Mouse (Mus musculus) ovary, adult 10 weeks (tissue): ENCODE measurements around the gene Hmgn1. TPM values are rescaled to one million over a fixed set of nuclear protein-coding genes. Genes with fewer than 3 reads are reported as not detected.

Experiments
- polyA plus RNA-seq: library from polyadenylated mRNA; stranded (reverse); fragments of 350-450 nt; fragmentation: Illumina TruSeq; extraction: RNeasy Lipid Tissue Mini Kit (QIAGEN cat#74804); gene quantifications from one replicate; pipeline ENCODE4 v1.2.3, GENCODE M21; 2014

Gene Hmgn1
- polyA plus RNA-seq, result 506 TPM

DNA sequence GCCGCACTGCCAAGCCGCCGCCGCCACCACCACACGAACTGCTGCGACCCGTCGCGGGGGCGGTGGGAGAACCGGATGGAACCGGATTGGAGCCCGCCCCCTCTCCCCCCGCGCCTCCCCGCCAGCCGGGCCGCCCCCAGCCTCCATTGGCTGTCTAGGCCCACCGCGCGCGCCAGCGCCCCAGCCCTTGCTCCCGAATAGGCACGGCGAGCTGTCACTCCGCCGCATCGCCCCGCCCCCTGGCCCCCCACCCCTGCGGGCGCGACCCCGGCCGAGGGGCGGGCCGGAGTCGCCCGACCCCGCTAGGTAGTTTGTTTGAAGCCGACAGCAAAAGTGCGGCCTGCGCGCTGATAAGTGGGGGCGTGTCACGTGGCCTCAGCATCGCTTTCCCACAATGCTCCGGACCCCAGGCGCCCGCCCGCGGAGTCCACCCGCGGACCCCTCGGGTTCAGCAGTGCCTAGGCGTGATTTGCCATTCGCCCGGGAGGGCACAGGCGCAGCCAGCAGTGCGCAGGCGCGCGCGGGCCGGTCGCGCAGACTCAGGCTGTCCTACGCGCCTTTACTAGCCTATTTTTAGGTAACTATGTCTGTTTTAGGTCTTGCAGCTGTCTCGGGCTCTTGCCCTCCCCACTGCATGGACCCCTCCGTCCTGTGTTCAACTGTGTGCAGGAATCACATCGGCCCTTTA lies at the start of gene Hmgn1:
Gene Hmgn1, minus strand, starts transcription at position 73 of the 688 bp plus-strand sequence.

DNA sequence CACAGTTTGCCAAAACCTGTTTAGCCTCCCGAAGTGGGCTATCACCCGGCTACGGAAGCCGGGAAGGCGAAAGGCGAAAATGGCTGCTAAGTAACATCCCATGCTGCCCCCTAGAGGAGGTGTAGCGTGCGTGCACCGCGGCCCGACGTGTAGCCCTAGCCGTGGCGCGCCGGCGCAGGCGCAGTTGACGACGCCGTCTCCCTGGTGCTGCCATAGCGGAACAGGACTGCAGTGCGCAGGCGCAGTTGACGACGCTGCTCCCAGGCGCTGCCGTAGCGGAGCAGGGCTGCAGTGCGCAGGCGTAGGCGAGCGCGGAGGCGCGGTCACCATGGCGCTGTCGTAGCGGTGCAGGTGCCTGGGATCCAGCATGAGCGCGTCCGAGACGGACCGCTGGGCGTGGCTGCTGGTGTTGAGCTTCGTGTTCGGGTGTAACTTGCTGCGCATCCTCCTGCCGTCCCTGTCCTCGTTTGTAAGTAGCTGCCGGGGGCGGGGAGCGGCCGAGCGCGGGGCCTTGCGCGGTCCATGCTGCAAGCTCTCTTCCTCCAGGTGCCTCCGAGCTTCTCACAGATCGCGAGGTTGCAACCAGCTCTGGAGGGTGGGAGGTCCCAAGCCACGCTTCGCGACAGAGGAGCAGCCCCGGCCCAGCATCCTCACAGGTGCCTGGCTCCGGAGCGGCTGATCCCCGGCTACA lies 17.7 kb upstream of the Hmgn1 start, which contains the start of gene Wrb:
Gene Wrb, plus strand, starts transcription at position 298 of the 691 bp plus-strand sequence.

DNA sequence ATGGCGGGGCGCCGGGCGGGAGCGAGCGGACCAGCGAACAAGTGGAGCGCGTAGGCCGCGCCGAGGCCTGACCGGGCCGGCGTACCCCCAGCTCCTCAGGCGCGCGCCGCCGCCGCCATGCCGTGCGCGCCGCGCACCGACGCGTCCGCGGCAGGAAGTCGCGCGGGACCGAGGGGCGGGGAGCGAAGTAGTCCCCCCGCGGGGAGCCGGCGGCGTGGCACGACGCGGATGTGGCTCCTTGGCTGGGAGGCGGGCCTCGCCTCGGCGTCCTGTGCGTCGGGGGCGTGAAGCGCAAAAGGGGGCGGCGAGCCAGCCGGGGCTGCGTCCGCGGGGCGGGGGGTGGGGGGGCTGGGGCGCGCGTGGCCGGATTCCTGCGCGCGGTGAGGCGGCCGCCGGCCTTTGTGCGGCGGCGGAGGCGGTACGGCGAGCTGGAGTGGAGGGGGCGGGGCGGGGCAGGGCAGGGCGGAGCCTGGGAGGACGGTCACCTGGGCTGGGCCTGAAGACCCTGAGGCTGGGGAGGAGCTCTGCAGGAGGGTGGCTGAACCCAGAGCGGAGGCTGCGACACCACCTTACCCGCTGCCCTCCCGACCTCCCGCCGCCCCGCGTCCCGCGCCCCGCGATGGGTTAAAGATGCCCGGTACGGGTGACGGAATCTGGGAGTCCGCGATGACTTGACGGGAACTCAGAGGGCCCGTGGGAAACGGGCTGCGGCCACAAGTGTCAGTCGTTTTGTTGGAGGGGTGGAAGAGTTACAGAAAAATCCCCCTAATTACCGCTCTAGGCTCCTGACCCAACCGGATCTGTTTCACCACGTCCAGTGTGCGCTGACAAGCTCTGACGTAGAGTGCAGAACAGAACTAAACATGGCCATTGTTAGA lies 45.0 kb downstream of the Hmgn1 start, which contains the start of gene Brwd1:
Gene Brwd1, minus strand, starts transcription at position 226 of the 878 bp plus-strand sequence.

Other genes starting within 250 kb of the Hmgn1 start
- gene Psmg1, start 136.8 kb downstream of the Hmgn1 start, polyA plus RNA-seq, result 33.3 TPM
- 90.2 TPM for gene Brwd1, start 45.2 kb downstream of the Hmgn1 start, polyA plus RNA-seq
- 24.2 TPM for gene Wrb, start 17.7 kb upstream of the Hmgn1 start, polyA plus RNA-seq
- 2.5 TPM for gene Lca5l, start 64.5 kb upstream of the Hmgn1 start, polyA plus RNA-seq
- 96.7 TPM for gene Sh3bgr, start 72.7 kb upstream of the Hmgn1 start, polyA plus RNA-seq
- 5.4 TPM for gene B3galt5, start 108.1 kb upstream of the Hmgn1 start, polyA plus RNA-seq